Mouse (Mus musculus): ENCODE results near the gene Rln3.
"Not testable (repeated sequence)": the region's sequence is repeated elsewhere in the genome, so short reads cannot be mapped to it uniquely, and the experiment has no call there.

Gene Rln3

GRCm38 (mm10) chr8:84012499-84013165, 32.2 kb downstream of the Rln3 start:
- DNase-seq, result peak in 1 of 2 experiments; percentile 29

GRCm38 (mm10) chr8:84011705-84012498, 32.9 kb downstream of the Rln3 start, which contains the start of gene 2210011C24Rik:
TSS of gene 2210011C24Rik (minus strand) at chr8:84012171.
- DNase-seq, result no peak

- DNase-seq, result peak; percentile 81 to 82
Observed at GRCm38 (mm10) chr8:84010625-84011611, 33.9 kb downstream of the Rln3 start.

GRCm38 (mm10) chr8:84009876-84010275, 34.9 kb downstream of the Rln3 start:
- DNase-seq, result peak; percentile 92 to 94

- no peak for DNase-seq
Observed at GRCm38 (mm10) chr8:84008362-84008761, 36.4 kb downstream of the Rln3 start.

GRCm38 (mm10) chr8:84005502-84005901, 39.3 kb downstream of the Rln3 start:
- not testable (repeated sequence) for DNase-seq

- DNase-seq, result peak; percentile 93 to 94
Observed at GRCm38 (mm10) chr8:84004533-84005201, 40.1 kb downstream of the Rln3 start.

GRCm38 (mm10) chr8:84003612-84004246, 41.1 kb downstream of the Rln3 start:
- no peak for DNase-seq

GRCm38 (mm10) chr8:84002957-84003611, 41.7 kb downstream of the Rln3 start:
- peak in 1 of 2 experiments; percentile 37 for DNase-seq

- no peak for DNase-seq
Observed at GRCm38 (mm10) chr8:84001281-84002000, 43.4 kb downstream of the Rln3 start, which contains the start of gene 1700067K01Rik. TSS of gene 1700067K01Rik (plus strand) at chr8:84001502.

- no peak for DNase-seq
Observed at GRCm38 (mm10) chr8:83999825-84000224, 45.0 kb downstream of the Rln3 start.

GRCm38 (mm10) chr8:83999057-83999705, 45.6 kb downstream of the Rln3 start:
- no peak for DNase-seq

GRCm38 (mm10) chr8:83998231-83999056, 46.4 kb downstream of the Rln3 start:
- DNase-seq, result peak; percentile 68 to 70

- peak; percentile 67 to 71 for DNase-seq
Observed at GRCm38 (mm10) chr8:83997511-83998141, 47.2 kb downstream of the Rln3 start, which contains the start of gene Samd1. TSS of gene Samd1 (plus strand) at chr8:83997672.

- DNase-seq, result peak; percentile 85 to 89
Observed at GRCm38 (mm10) chr8:83996567-83997505, 48.0 kb downstream of the Rln3 start.

GRCm38 (mm10) chr8:83995973-83996372, 48.8 kb downstream of the Rln3 start:
- peak in 1 of 2 experiments; percentile 51 for DNase-seq

- DNase-seq, result no peak
Observed at GRCm38 (mm10) chr8:83994030-83994429, 50.8 kb downstream of the Rln3 start.
